Mouse (Mus musculus) Patski (cell line): ENCODE results near the gene Ager. TPM values are rescaled to one million over a fixed set of nuclear protein-coding genes. Genes with fewer than 3 reads are reported as not detected.
A peak's percentile ranks its signal among the peaks of the same experiment; 100 is the strongest.

ENCODE experiments used
- ATAC-seq: fragments of 100-300 bp; one replicate; pipeline ENCODE4 v1.8.0; 2021
- CTCF ChIA-PET: fragments of 350-600 bp; sonication (Branson Sonifier 250); formaldehyde crosslinking; loops from one replicate; lab custom pipeline; 2022; ENCODE audit warnings: inconsistent platforms; lab: Charles Lee
- POLR2A ChIA-PET: fragments of 350-600 bp; sonication (Branson Sonifier 250); formaldehyde crosslinking; loops from one replicate; lab custom pipeline; 2022; ENCODE audit warnings: antibody characterized with exemption, inconsistent platforms; lab: Charles Lee
- DNase-seq: peaks from one replicate; pipeline ENCODE4 v3.0.0-alpha.2; 2011; ENCODE audit warnings: low read depth, low spot score
- H3K27me3 ChIP-seq: fragments of 371-371 bp; one replicate; pipeline ENCODE4 v1.5.1; 2021
- CTCF ChIP-seq: fragments of 100-300 bp; IDR thresholded peaks from one replicate; pipeline ENCODE4 v1.5.1; 2021
- in situ Hi-C: fragments of 300-500 bp; cut with MboI; formaldehyde crosslinking; loops from 3 replicates; pipeline ENCODE4 v1.11.1; 2018; ENCODE audit warnings: low pct_unique_long_range_greater_than_20kb, mixed read lengths
- polyA plus RNA-seq: library from polyadenylated mRNA; unstranded; gene quantifications from one replicate; pipeline ENCODE4 v1.2.3, GENCODE M21; 2021

Ager gene
- polyA plus RNA-seq, 1 experiment from 2014 or later = 1.2 TPM

GRCm38 (mm10) chr17:34640778-34641601, 43.3 kb downstream of the Ager start:
- ATAC-seq (peak; percentile 58), DNase-seq (peak; percentile 70)
- in situ Hi-C loops = loop anchor here (25.0 kb wide), 1 partner anchor 496 kb away; the partner anchor contains the start of genes Apom, Bag6 and D17H6S53E
- ChIA-PET POLR2A (interaction anchor here (1.1 to 2.0 kb wide), 2 partner anchors 13 to 21 kb away, joined by 4 to 7 read pairs; no protein-coding TSS in a partner anchor), CTCF (interaction anchor here (1.2 to 1.8 kb wide), 3 partner anchors 9 to 14 kb away, joined by 3 to 4 read pairs (median 4); partner anchors contain the start of genes Ppt2 and Prrt1)
- no peaks in the 10 kb centered on the region for H3K27me3 ChIP-seq
- TF ChIP-seq CTCF = no peak

- in situ Hi-C loops = loop anchor here (25.0 kb wide), 1 partner anchor 495 kb away; the partner anchor contains the start of genes Apom, Bag6 and D17H6S53E
- POLR2A ChIA-PET = interaction anchor here (1.1 to 1.3 kb wide), 2 partner anchors 14 to 55 kb away, joined by 4 read pairs; no protein-coding TSS in a partner anchor
- CTCF ChIA-PET = interaction anchor here (1.2 kb wide), 1 partner anchor 8 kb away, joined by 3 read pairs; no protein-coding TSS in a partner anchor
- H3K27me3 ChIP-seq = no peaks in the 10 kb centered on the region
- DNase-seq (no peak), ATAC-seq (no peak)
- no peak for TF ChIP-seq CTCF
Observed at GRCm38 (mm10) chr17:34641945-34642344, 44.3 kb downstream of the Ager start.

- no peak for DNase-seq
- in situ Hi-C loops = loop anchor here (25.0 kb wide), 1 partner anchor 494 kb away; the partner anchor contains the start of genes Apom, Bag6 and D17H6S53E
- no peaks in the 10 kb centered on the region for H3K27me3 ChIP-seq
- no peak for TF ChIP-seq CTCF
- POLR2A ChIA-PET = no interaction called here
- CTCF ChIA-PET = interaction anchor here (1.3 to 1.9 kb wide), 2 partner anchors 17 to 25 kb away, joined by 3 to 6 read pairs; no protein-coding TSS in a partner anchor
- ATAC-seq = no peak
Observed at GRCm38 (mm10) chr17:34643379-34643778, 45.7 kb downstream of the Ager start.

GRCm38 (mm10) chr17:34643944-34644343, 46.3 kb downstream of the Ager start:
- DNase-seq (no peak), ATAC-seq (no peak)
- ChIA-PET CTCF (interaction anchor here (0.6 to 1.9 kb wide), 6 partner anchors 8 to 68 kb away, joined by 3 to 6 read pairs (median 4); partner anchors contain the start of genes Ppt2 and Prrt1), POLR2A (interaction anchor here (1.0 kb wide), 1 partner anchor 42 kb away, joined by 3 read pairs; no protein-coding TSS in a partner anchor)
- in situ Hi-C loops = loop anchor here (25.0 kb wide), 1 partner anchor 493 kb away; the partner anchor contains the start of genes Apom, Bag6 and D17H6S53E
- TF ChIP-seq CTCF = no peak
- H3K27me3 ChIP-seq = no peaks in the 10 kb centered on the region

GRCm38 (mm10) chr17:34644608-34645007, 46.9 kb downstream of the Ager start, which contains the start of gene Fkbpl:
TSS of gene Fkbpl (plus strand) at chr17:34644764.
- POLR2A ChIA-PET = interaction anchor here (1.0 kb wide), 1 partner anchor 42 kb away, joined by 3 read pairs; no protein-coding TSS in a partner anchor
- TF ChIP-seq CTCF = no peak
- DNase-seq = peak; percentile 86
- ATAC-seq = peak; percentile 41
- CTCF ChIA-PET = interaction anchor here (0.6 to 1.9 kb wide), 7 partner anchors 9 to 67 kb away, joined by 3 to 6 read pairs (median 4); partner anchors contain the start of genes Ppt2 and Prrt1
- in situ Hi-C loops = loop anchor here (25.0 kb wide), 1 partner anchor 493 kb away; the partner anchor contains the start of genes Apom, Bag6 and D17H6S53E
- H3K27me3 ChIP-seq = no peaks in the 10 kb centered on the region

- ChIA-PET CTCF (interaction anchor here (1.1 to 1.7 kb wide), 4 partner anchors 10 to 67 kb away, joined by 3 to 4 read pairs (median 4); partner anchors contain the start of genes Ppt2 and Prrt1), POLR2A (interaction anchor here (1.0 kb wide), 1 partner anchor 43 kb away, joined by 3 read pairs; no protein-coding TSS in a partner anchor)
- ATAC-seq (no peak), DNase-seq (no peak)
- no peak for TF ChIP-seq CTCF
- in situ Hi-C loops = loop anchor here (25.0 kb wide), 1 partner anchor 492 kb away; the partner anchor contains the start of genes Apom, Bag6 and D17H6S53E
- no peaks in the 10 kb centered on the region for H3K27me3 ChIP-seq
Observed at GRCm38 (mm10) chr17:34645256-34645829, 47.7 kb downstream of the Ager start.

GRCm38 (mm10) chr17:34645831-34646511, 48.3 kb downstream of the Ager start:
- in situ Hi-C loops = loop anchor here (25.0 kb wide), 1 partner anchor 491 kb away; the partner anchor contains the start of genes Apom, Bag6 and D17H6S53E
- H3K27me3 ChIP-seq = no peaks in the 10 kb centered on the region
- TF ChIP-seq CTCF = no peak
- ChIA-PET POLR2A (no interaction called here), CTCF (no interaction called here)
- no peak for DNase-seq
- no peak for ATAC-seq

- peak; percentile 79 for DNase-seq
- ChIA-PET POLR2A (no interaction called here), CTCF (interaction anchor here (1.3 kb wide), 1 partner anchor 28 kb away, joined by 4 read pairs; no protein-coding TSS in a partner anchor)
- in situ Hi-C loops = loop anchor here (25.0 kb wide), 1 partner anchor 490 kb away; the partner anchor contains the start of genes Apom, Bag6 and D17H6S53E
- no peaks in the 10 kb centered on the region for H3K27me3 ChIP-seq
- ATAC-seq = peak; percentile 92
- no peak for TF ChIP-seq CTCF
Observed at GRCm38 (mm10) chr17:34646906-34647787, 49.5 kb downstream of the Ager start, which contains the start of gene Atf6b. TSS of gene Atf6b (plus strand) at chr17:34647146.
